Mouse (Mus musculus): ENCODE measurements around the gene Zfp607a.
"Not testable (repeated sequence)": the region's sequence is repeated elsewhere in the genome, so short reads cannot be mapped to it uniquely, and the experiment has no call there.

The Zfp607a gene

DNA sequence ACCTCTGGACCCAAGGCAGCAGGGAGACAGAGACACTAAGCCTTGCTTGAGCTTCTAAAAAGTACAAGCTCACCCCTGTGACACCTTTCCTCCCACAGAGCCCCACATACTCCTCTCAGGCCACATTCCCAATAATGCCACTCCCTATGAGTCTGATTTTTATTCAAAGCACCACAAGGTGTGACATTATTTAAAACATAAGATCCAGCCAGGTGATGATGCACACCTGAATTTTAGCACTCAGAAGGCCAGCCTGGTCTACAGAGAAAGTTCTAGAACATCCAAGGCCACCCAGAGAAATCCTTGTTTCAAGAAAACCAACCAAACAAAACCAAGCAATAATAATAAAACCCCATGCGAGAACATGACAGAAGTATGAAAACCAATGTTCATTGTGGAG lies at the start of gene Zfp607a:
TSS of gene Zfp607a (plus strand) at position 301 of the 400 bp plus-strand sequence.
- no peak for DNase-seq

- no peak for DNase-seq
Measured at GRCm38 (mm10) chr7:27818526-27819110, 38.7 kb upstream of the Zfp607a start.

GRCm38 (mm10) chr7:27822611-27823010 lies 34.7 kb upstream of the Zfp607a start:
- no peak for DNase-seq

GRCm38 (mm10) chr7:27834131-27834530 lies 23.2 kb upstream of the Zfp607a start:
- no peak for DNase-seq

- no peak for DNase-seq
Measured at GRCm38 (mm10) chr7:27837896-27838295, 19.4 kb upstream of the Zfp607a start.

GRCm38 (mm10) chr7:27838323-27839249 lies 18.7 kb upstream of the Zfp607a start, which contains the start of gene Zfp59:
Gene Zfp59, plus strand, starts transcription at chr7:27838607.
- DNase-seq, result peak; percentile 86

DNA sequence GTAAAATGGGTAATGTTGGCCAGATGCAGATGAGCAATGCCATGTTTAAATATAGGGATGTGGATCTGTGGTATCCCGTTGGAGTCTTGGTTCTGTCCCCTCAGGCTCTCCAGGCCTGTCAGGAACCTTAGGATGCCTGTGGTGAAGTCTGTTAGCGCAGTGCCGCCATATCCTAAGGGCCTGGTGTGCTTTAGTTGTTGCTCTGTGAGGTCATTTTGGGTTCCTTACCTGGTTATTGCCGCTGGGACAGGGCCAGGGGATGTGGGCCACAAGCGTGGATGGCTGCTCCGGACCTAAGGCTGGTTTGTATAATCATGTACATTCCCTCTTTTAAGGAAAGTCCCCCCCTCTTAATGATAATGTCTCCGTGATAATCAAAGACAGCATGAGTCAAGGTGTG lies 17.7 kb upstream of the Zfp607a start:
- DNase-seq, result no peak

DNA sequence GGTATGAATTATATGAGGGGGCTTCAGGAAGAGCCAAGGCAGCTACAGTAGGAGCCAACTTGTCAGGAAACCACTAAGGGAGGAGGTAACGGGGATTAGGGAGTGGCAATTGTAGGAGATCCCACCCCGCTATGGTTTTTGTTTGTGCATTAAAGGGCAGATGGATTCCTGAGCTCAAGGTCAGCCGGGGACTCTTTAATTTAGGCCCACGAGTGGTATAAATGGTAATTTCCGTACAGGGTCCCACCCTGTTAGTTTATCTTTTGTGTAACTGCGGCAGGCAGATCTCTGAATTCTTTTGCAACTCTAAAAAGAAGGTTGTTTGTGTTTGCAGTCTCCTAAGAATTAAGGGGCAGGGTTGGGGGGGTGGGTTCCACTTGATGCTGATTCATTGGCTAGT lies 17.2 kb upstream of the Zfp607a start:
- DNase-seq, result no peak

DNA sequence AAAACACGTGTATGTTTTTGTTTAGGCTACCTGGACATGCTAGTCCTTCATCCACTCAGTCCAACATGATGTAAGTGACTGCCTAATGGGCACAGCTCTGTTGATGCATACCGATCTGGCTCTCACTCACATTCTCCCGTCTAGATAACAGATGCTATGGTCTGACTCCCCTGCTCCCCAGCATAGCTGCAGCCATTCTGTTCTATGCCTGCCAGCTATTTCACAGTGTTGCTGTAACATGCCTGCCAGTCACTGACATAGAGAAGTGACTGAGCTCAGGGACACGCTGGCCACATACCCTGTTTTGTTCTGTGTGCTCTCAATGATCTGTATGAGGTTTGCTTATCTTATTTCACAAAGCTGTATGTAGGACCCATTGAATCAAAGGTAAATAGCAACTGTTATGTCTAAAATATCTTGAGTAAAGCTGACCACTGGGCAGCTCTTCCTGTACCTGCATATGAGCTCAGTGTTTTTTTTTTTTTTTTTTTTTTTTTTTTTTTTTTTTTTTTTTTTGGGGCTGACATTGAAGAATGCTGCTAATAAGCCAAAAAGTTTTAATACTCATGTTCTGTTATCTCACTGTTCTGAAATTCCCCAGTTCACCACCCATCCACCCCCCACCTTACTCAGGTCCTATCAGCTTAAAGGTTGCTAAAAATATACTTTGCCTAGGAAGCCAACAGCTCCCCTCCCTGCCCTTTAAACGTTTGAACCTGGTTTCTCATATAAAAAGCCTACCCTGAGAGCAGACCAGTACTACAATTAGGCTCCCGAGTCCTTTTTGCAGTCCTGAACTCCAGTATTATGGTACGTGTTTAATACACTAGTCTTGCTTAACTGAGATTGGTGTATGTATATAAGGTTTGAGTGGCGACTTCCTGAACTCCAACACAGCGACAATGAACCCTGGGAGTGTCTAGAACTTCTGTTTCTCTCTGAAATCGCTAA lies 2.2 kb downstream of the Zfp607a start:
- no peak for DNase-seq

GRCm38 (mm10) chr7:27860396-27861235 lies 3.3 kb downstream of the Zfp607a start:
- peak; percentile 33 for DNase-seq

- DNase-seq, result not testable (repeated sequence)
Measured at GRCm38 (mm10) chr7:27862578-27862977, 5.3 kb downstream of the Zfp607a start.

- DNase-seq, result no peak
Measured at GRCm38 (mm10) chr7:27881721-27882120, 24.4 kb downstream of the Zfp607a start.

- DNase-seq, result no peak
Measured at GRCm38 (mm10) chr7:27900601-27901000, 43.3 kb downstream of the Zfp607a start.

- DNase-seq, result no peak
Measured at GRCm38 (mm10) chr7:27905061-27905848, 47.9 kb downstream of the Zfp607a start.

DNA sequence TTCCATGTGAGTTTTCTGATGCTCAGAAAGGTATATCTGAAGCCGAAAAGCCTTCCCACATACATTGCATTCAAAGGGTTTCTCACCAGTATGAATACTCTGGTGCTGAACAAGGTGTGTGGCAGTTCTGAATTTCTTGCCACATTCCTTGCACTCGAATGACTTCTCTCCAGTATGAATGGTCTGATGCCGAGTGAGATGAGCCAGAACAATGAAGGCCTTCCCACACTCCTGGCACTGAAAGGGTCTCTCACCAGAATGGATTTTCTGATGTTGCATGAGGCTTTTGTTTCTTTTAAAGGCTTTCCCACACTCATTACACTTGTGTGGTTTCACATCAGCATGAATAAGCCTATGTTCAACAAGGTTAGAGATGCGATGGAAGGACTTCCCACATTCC lies 53.6 kb downstream of the Zfp607a start:
- not testable (repeated sequence) for DNase-seq

- DNase-seq, result not testable (repeated sequence)
Measured at GRCm38 (mm10) chr7:27927041-27927440, 69.7 kb downstream of the Zfp607a start.

DNA sequence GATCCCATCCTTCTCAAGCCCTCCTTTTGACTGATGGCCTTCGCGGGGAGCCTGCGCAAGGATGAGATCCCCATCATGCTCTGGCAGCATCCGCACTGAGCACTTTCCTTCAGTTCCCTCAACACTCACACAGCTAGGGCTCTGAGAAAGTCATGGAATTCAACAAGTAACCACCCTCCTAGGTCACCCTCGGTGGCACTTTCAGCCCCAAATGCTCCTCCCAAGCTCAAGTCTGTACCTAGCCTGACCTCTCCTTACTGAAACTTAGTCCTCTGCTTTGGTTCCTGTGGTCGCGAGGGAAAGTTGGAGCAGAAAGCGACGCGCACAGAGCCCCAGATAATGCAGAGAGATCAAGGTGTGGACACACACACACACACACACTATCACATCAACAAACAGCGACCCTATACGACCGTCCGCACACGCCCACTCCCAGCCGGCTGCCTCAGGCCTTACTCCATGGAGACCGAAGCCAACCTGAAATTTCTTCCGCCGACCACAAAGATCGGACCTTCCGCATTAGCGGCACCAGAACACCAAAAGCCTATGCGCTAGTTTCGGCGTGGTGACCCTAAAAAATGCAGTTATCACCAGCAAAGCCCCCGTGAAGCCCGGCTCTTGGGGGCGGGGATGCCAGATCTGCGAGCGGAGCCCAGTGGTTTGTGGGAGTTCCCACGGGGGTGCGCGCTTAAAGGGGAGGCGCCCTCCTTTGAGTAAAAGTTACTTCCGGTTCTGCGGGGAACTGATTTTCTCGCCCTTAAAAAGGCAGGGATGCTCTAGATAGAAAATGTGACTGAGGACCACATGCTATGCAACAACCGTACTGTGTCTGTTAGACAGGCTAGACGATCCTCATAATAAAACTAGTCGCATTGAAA lies 71.7 kb downstream of the Zfp607a start, which contains the start of gene Zfp974:
TSS of gene Zfp974 (minus strand) at position 643 of the 878 bp plus-strand sequence.
- DNase-seq, result peak; percentile 68
